Mouse (Mus musculus) hindbrain, postnatal 0 days (tissue): Measurements from ENCODE around the gene Serpina10. TPM values are rescaled to one million over a fixed set of nuclear protein-coding genes. Genes with fewer than 3 reads are reported as not detected.
"Not testable (repeated sequence)": the region's sequence is repeated elsewhere in the genome, so short reads cannot be mapped to it uniquely, and the experiment has no call there.

ENCODE experiments used
- ATAC-seq: fragments of 200-750 bp; cut with Nextera tagmentation; 2 replicates; pipeline ENCODE4 v1.8.0; 2017; ENCODE audit warnings: mild to moderate bottlenecking, moderate TSS enrichment, moderate library complexity
- DNase-seq: peaks from one replicate; pipeline ENCODE4 v3.0.0-alpha.2; 2015; ENCODE audit warnings: low spot score
- H3K27ac ChIP-seq: fragments of 300-500 bp; sonication (generic); 2 replicates; pipeline ENCODE4 v1.5.1; 2014; ENCODE audit warnings: mild to moderate bottlenecking
- H3K27me3 ChIP-seq: fragments of 300-500 bp; sonication (generic); 2 replicates; pipeline ENCODE4 v1.6.1; 2014; ENCODE audit warnings: low read length, mixed read lengths; ENCODE audit not compliant: insufficient read depth
- H3K36me3 ChIP-seq: fragments of 300-500 bp; sonication (generic); 2 replicates; pipeline ENCODE4 v1.6.1; 2014; ENCODE audit warnings: low read length, mixed read lengths; ENCODE audit not compliant: insufficient read depth
- H3K4me1 ChIP-seq: fragments of 300-500 bp; sonication (generic); 2 replicates; pipeline ENCODE4 v1.6.1; 2014; ENCODE audit warnings: antibody characterized with exemption, low read length, mixed read lengths; ENCODE audit not compliant: insufficient read depth
- H3K4me2 ChIP-seq: fragments of 300-500 bp; sonication (generic); 2 replicates; pipeline ENCODE4 v1.6.1; 2014; ENCODE audit warnings: low read depth, mild to moderate bottlenecking, low read length, moderate library complexity, mixed read lengths
- H3K4me3 ChIP-seq: fragments of 300-500 bp; sonication (generic); 2 replicates; pipeline ENCODE4 v1.5.1; 2014; ENCODE audit warnings: low read length
- H3K9ac ChIP-seq: fragments of 300-500 bp; sonication (generic); replicated peaks from 2 replicates; pipeline ENCODE4 v1.6.1; 2014; ENCODE audit warnings: mild to moderate bottlenecking, low read length, moderate library complexity, mixed read lengths
- H3K9me3 ChIP-seq: fragments of 300-500 bp; sonication (generic); 2 replicates; pipeline ENCODE4 v1.6.1; 2016; ENCODE audit warnings: low read length, mixed read lengths
- CTCF ChIP-seq: IDR thresholded peaks from 2 replicates; pipeline ENCODE4 v1.5.1; 2016; ENCODE audit warnings: antibody characterized with exemption, control low read depth, low read depth
- WGBS: fragments of 180-500 bp; shearing (Covaris S2); extraction: QIAGEN DNeasy Blood & Tissue Kit; methylation state at CpG from one replicate; pipeline ENCODE4 v1.1.7; 2014; 5-methylcytosine and 5-hydroxymethylcytosine counted together
- polyA plus RNA-seq: library from polyadenylated mRNA; unstranded; fragments of >200 nt; fragmentation: Nextera tagmentation; extraction: Ambion mirVana; gene quantifications from 2 replicates; pipeline ENCODE4 v1.2.1, GENCODE M21; 2015
- total RNA-seq: library from RNA; depleted of rRNA; stranded (reverse); fragments of >200 nt; gene quantifications from 2 replicates; pipeline ENCODE4 v1.2.3, GENCODE M21; 2014

The Serpina10 gene
- total and polyA plus RNA-seq, 2 experiments from 2014 or later, result 0.16 TPM; not detected in 1

DNA sequence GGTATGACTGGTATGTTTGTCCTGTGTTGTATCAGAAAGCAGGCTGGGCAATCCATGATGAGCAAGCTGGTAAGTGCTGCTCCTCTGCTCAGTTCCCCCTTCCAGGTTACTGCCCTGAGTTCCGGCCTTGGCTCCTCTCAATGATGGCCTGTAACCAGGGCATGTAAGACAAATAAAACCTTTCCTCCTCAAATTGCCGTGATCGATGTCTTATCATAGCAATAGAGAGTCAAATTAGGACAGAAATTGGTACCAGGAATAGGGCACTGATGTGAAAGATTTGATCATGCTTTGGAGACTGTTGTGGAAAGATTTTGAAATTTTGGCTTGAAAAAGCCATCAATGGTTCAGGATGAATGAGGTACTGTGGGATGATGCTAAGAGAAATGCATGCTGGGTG is 34.0 kb upstream of the Serpina10 start:
- no peak overlapping the region for H3K4me2 ChIP-seq
- H3K4me3 ChIP-seq, result no peak overlapping the region
- no peaks in the 10 kb centered on the region; the same call in 1 of the 2 replicates for H3K9me3 ChIP-seq
- no peak overlapping the region for H3K27ac ChIP-seq
- no peaks in the 10 kb centered on the region for H3K36me3 ChIP-seq
- H3K9ac ChIP-seq, result no peak overlapping the region
- TF ChIP-seq CTCF, result no peak
- no peaks in the 10 kb centered on the region for H3K27me3 ChIP-seq
- DNase-seq, result no peak
- no peak for ATAC-seq
- 90% methylated on average over 3 of the region's 3 CpGs for WGBS
- no peaks in the 10 kb centered on the region for H3K4me1 ChIP-seq

DNA sequence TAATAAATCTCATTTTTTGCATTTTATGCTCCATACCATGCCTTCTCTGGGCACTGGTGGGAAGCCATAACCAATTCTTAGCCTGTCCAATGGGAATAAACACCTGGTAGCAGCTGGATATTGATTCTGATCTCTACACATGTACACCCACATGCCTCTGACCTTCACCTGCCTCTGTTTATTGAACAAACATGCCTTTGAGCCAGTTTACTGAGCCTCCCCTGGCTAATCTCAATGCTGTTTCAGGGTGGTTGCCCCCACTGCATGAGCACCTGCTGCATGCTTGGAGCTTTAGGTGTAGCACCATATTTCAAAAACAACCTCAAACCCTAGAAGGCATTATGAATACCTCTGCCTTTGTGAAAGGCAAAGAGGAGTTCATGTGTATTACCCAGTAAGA is 30.8 kb upstream of the Serpina10 start:
- H3K4me3 ChIP-seq, H3K27ac ChIP-seq, DNase-seq, H3K4me1 ChIP-seq, H3K27me3 ChIP-seq, H3K9me3 ChIP-seq, ATAC-seq, H3K4me2 ChIP-seq, H3K36me3 ChIP-seq, H3K9ac ChIP-seq: not testable (repeated sequence)

- H3K9me3 ChIP-seq, result no peaks in the 10 kb centered on the region
- no peak overlapping the region for H3K9ac ChIP-seq
- ATAC-seq (no peak), DNase-seq (no peak)
- H3K36me3 ChIP-seq, result no peaks in the 10 kb centered on the region
- H3K4me3 ChIP-seq, result no peak overlapping the region
- no peak overlapping the region for H3K27ac ChIP-seq
- no peak overlapping the region for H3K4me2 ChIP-seq
- no peaks in the 10 kb centered on the region for H3K4me1 ChIP-seq
- WGBS, result 81% methylated on average over 5 of the region's 5 CpGs
- TF ChIP-seq CTCF, result no peak
- no peaks in the 10 kb centered on the region for H3K27me3 ChIP-seq
Observed at GRCm38 (mm10) chr12:103660076-103660475, 28.8 kb upstream of the Serpina10 start.

GRCm38 (mm10) chr12:103659171-103659570 is 27.9 kb upstream of the Serpina10 start:
- ATAC-seq (no peak), DNase-seq (no peak)
- Histone ChIP-seq H3K9ac (no peak overlapping the region), H3K27ac (no peak overlapping the region), H3K36me3 (no peaks in the 10 kb centered on the region), H3K9me3 (no peaks in the 10 kb centered on the region), H3K4me1 (no peaks in the 10 kb centered on the region), H3K4me2 (no peak overlapping the region), H3K27me3 (no peaks in the 10 kb centered on the region), H3K4me3 (no peak overlapping the region)
- WGBS, result 86% methylated on average over 2 of the region's 2 CpGs
- TF ChIP-seq CTCF, result no peak

DNA sequence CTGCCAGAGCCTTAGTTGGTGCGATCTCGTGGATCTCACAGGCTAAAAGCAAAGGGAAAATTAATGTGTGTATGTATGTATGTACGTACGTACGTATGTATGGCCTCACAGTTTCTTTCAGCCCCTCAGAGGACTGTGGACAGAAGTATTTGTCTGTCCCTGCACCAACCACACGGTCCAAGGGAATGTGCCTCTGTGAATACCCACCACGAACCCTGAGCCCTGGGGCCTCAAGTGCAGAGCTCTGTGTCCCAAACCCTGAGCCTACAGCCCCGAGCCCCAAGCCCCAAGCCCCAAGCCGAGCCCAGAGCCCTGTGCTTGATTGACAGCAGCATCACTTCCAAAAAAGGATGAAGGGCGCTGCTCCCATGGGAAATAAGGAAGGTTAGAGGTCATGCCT is 26.7 kb upstream of the Serpina10 start:
- 83% methylated on average over 10 of the region's 10 CpGs for WGBS
- no peak overlapping the region for H3K4me3 ChIP-seq
- H3K27ac ChIP-seq, result no peak overlapping the region
- H3K4me2 ChIP-seq, result no peak overlapping the region
- no peak for TF ChIP-seq CTCF
- H3K9me3 ChIP-seq, result no peaks in the 10 kb centered on the region
- no peak for DNase-seq
- no peak for ATAC-seq
- no peaks in the 10 kb centered on the region for H3K36me3 ChIP-seq
- no peak overlapping the region for H3K9ac ChIP-seq
- H3K4me1 ChIP-seq, result no peaks in the 10 kb centered on the region
- no peaks in the 10 kb centered on the region for H3K27me3 ChIP-seq

DNA sequence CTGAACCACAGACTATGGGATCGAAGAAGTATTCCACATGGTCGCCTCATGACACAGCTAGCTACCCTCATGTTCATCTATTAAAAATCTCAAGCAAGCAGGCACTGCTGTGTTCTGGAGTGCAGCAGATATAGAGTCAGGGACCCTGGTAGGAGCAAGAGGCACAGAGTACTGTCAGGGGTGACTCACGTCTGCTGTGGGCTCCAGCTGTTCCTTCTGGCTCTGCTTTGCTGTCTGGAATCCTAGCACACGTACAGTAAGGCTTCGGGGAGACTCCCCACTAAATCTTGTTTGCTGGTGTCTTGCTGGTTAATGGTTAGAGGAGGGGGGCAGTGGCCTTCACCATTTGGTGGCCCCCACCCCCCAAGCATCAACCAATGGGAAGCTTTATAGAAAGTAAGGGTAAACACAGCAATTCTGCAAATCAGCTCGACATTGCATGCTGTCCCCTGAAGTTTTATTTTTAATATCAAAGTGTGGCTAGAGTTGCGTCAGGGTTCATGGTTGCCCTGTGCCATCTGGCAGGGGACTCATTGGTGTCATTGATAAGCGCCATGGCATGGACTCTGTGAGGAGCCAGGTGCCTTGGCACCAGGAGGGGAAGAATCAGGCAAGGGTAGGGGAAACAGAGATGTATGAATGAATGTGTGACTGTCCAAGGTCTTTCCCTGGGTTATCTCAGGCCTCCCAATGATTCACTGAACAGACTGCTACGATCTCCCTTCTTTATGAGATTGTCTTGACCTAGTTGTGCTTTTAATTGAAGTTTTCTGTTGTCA is 25.8 kb upstream of the Serpina10 start, which contains the start of gene Serpina6:
Serpina6 (minus strand) TSS at position 365 of the 779 bp plus-strand sequence.
- H3K9ac ChIP-seq, result no peak within 1 kb of the TSS
- no peak within 1 kb of the TSS for H3K4me3 ChIP-seq
- no peak for ATAC-seq
- no peaks in the 10 kb centered on the region for H3K36me3 ChIP-seq
- no peaks in the 10 kb centered on the region for H3K4me1 ChIP-seq
- no peaks in the 10 kb centered on the region for H3K9me3 ChIP-seq
- no peaks in the 10 kb centered on the region for H3K27me3 ChIP-seq
- H3K27ac ChIP-seq, result no peak within 1 kb of the TSS
- WGBS, result 75% methylated on average over 9 of the region's 9 CpGs
- no peak within 1 kb of the TSS for H3K4me2 ChIP-seq
- DNase-seq, result no peak
- no peak for TF ChIP-seq CTCF
